Mouse (Mus musculus): ENCODE results near the gene 1700020A23Rik. TPM values are rescaled to one million over a fixed set of nuclear protein-coding genes. Genes with fewer than 3 reads are reported as not detected.

1700020A23Rik gene
- polyA plus RNA-seq, 1 experiment from 2014 or later, result not detected

GRCm38 (mm10) chr2:130388796-130389195 is 16.3 kb upstream of the 1700020A23Rik start:
- Histone ChIP-seq H3K4me1 (replicated peaks) (no peaks in the 10 kb centered on the region), H3K4me2 (no peak overlapping the region), H3K36me3 (no peaks in the 10 kb centered on the region), H3K9me3 (replicated peaks) (no peaks in the 10 kb centered on the region), H3K4me3 (replicated peaks) (no peak overlapping the region), H3K9ac (no peak overlapping the region), H3K27me3 (no peaks in the 10 kb centered on the region), H3K27ac (no peak overlapping the region)
- 60% methylated on average over 2 of the region's 2 CpGs for WGBS (ENCODE audit: insufficient replicate concordance)
- no peak for DNase-seq
- no peak for ATAC-seq (ENCODE audit: low read depth)

GRCm38 (mm10) chr2:130390993-130391625 is 13.9 kb upstream of the 1700020A23Rik start:
- peaks cover 4% of the 10 kb centered on the region for H3K27me3 ChIP-seq
- 58% methylated on average over 11 of the region's 11 CpGs for whole genome bisulfite sequencing (ENCODE audit: insufficient replicate concordance)
- H3K9ac ChIP-seq, result no peak overlapping the region
- H3K4me2 ChIP-seq, result no peak overlapping the region
- no peaks in the 10 kb centered on the region for H3K4me1 ChIP-seq (replicated peaks)
- no peaks in the 10 kb centered on the region for H3K36me3 ChIP-seq
- no peak overlapping the region for H3K4me3 ChIP-seq (replicated peaks)
- ATAC-seq (ENCODE audit: low read depth), result no peak
- DNase-seq, result no peak
- H3K27ac ChIP-seq, result no peak overlapping the region
- H3K9me3 ChIP-seq (replicated peaks), result no peaks in the 10 kb centered on the region

GRCm38 (mm10) chr2:130392836-130393235 is 12.2 kb upstream of the 1700020A23Rik start:
- Histone ChIP-seq H3K27me3 (peaks cover 22% of the 10 kb centered on the region), H3K9ac (no peak overlapping the region), H3K4me3 (replicated peaks) (no peak overlapping the region), H3K9me3 (replicated peaks) (no peaks in the 10 kb centered on the region), H3K27ac (no peak overlapping the region), H3K4me1 (replicated peaks) (peaks cover 8% of the 10 kb centered on the region; the same call in 1 of the 2 replicates), H3K4me2 (no peak overlapping the region), H3K36me3 (no peaks in the 10 kb centered on the region)
- ATAC-seq (ENCODE audit: low read depth) (no peak), DNase-seq (no peak)
- 67% methylated on average over 3 of the region's 3 CpGs for WGBS (ENCODE audit: insufficient replicate concordance)

GRCm38 (mm10) chr2:130395696-130396095 is 9.4 kb upstream of the 1700020A23Rik start:
- Histone ChIP-seq H3K4me1 (replicated peaks) (peaks cover 14% of the 10 kb centered on the region; the same call in 1 of the 2 replicates), H3K4me2 (no peak overlapping the region), H3K9ac (no peak overlapping the region), H3K9me3 (replicated peaks) (no peaks in the 10 kb centered on the region), H3K27me3 (peaks cover 42% of the 10 kb centered on the region), H3K36me3 (no peaks in the 10 kb centered on the region), H3K4me3 (replicated peaks) (no peak overlapping the region), H3K27ac (no peak overlapping the region)
- no peak for DNase-seq
- ATAC-seq (ENCODE audit: low read depth), result no peak
- 75% methylated on average over 11 of the region's 11 CpGs for WGBS (ENCODE audit: insufficient replicate concordance)

DNA sequence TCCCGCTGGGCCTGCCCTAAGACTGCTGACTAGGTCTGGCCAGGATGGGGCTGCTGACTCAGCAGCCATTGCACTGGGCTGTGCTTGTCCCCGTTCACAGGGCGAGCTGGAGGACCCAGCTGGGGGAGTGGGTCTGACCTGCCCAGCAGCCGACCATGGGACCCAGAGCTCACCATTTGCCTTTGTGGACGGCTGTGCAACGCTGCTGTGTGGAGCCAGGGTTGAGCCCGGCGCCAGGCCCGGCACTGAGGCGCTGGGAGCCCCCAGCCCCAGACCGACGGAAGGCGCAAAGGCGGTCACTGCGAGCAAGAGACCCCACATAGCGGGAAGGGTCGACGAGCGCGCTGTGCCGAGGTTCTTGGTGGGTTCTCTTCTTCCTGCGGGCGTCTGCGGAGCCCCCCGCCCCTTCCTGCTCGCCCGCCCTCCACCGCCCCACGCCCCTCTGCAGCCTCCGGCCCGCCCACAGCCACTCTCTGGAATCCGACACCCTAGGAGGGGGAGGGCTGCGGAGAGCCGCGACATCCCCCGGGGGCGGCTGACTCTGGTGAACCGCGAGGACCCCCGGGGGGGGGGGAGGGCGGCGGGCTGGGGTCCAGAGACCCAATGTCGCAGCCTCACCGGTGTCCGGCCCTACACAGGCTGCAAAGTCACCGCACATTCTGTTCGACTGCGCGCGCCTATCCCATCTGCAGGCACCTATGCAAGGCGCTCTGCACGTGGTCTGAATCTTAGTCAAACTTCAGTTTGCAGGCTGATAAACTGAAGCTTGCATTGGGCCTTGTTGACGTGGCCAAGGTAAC is 7.7 kb upstream of the 1700020A23Rik start, which contains the start of gene Cpxm1:
TSS of gene Cpxm1 (minus strand) at position 389 of the 800 bp plus-strand sequence.
- WGBS (ENCODE audit: insufficient replicate concordance), result 2% methylated on average over 39 of the region's 53 CpGs
- peak; percentile 51; the same call in 1 of the 2 replicates for ATAC-seq (ENCODE audit: low read depth)
- DNase-seq, result no peak

DNA sequence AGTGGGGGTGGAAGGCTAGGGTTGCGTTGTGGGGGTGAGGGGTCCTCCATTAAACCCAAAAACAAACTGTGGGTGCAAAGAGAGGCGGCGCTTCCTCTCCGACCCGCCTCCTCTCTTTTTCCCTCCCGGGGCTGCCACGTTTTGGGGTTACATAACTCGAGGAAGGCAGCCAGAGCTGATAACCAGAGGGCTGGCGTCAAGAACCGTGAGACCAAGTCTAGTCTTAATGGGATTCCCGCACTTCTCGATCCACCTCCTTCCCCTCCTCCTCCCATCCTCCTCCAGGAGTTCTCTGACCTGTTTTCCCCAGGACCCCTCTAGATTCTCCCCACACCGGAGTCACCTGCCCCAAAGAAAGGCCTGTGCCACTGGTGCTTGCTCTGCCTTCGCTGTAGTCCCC is 7.0 kb upstream of the 1700020A23Rik start:
- Histone ChIP-seq H3K4me1 (replicated peaks) (peaks cover 14% of the 10 kb centered on the region; the same call in 1 of the 2 replicates), H3K36me3 (no peaks in the 10 kb centered on the region), H3K27ac (no peak overlapping the region), H3K9me3 (replicated peaks) (no peaks in the 10 kb centered on the region), H3K9ac (no peak overlapping the region), H3K4me3 (replicated peaks) (peak overlapping the region; percentile 53; the same call in 1 of the 2 replicates), H3K27me3 (peaks cover 42% of the 10 kb centered on the region), H3K4me2 (peak overlapping the region; percentile 65)
- ATAC-seq (ENCODE audit: low read depth) (no peak), DNase-seq (no peak)
- WGBS (ENCODE audit: insufficient replicate concordance), result 14% methylated on average over 14 of the region's 14 CpGs

More for the DNA sequence above, 7.7 kb upstream of the 1700020A23Rik start, which contains the start of gene Cpxm1:
- peak within 1 kb of the TSS; percentile 48 for H3K9ac ChIP-seq
- H3K27ac ChIP-seq, result no peak within 1 kb of the TSS
- peak within 1 kb of the TSS; percentile 53 for H3K4me3 ChIP-seq (replicated peaks)
- peaks cover 14% of the 10 kb centered on the region; the same call in 1 of the 2 replicates for H3K4me1 ChIP-seq (replicated peaks)
- no peaks in the 10 kb centered on the region for H3K36me3 ChIP-seq
- H3K4me2 ChIP-seq, result peak within 1 kb of the TSS; percentile 65
- peaks cover 42% of the 10 kb centered on the region for H3K27me3 ChIP-seq
- no peaks in the 10 kb centered on the region for H3K9me3 ChIP-seq (replicated peaks)

GRCm38 (mm10) chr2:130400046-130400445 is 5.0 kb upstream of the 1700020A23Rik start:
- Histone ChIP-seq H3K9me3 (replicated peaks) (no peaks in the 10 kb centered on the region), H3K9ac (no peak overlapping the region), H3K27me3 (peaks cover 42% of the 10 kb centered on the region), H3K4me1 (replicated peaks) (peaks cover 14% of the 10 kb centered on the region; the same call in 1 of the 2 replicates), H3K36me3 (no peaks in the 10 kb centered on the region), H3K4me2 (no peak overlapping the region), H3K4me3 (replicated peaks) (no peak overlapping the region), H3K27ac (no peak overlapping the region)
- 56% methylated on average over 1 of the region's 1 CpGs for WGBS (ENCODE audit: insufficient replicate concordance)
- DNase-seq (no peak), ATAC-seq (ENCODE audit: low read depth) (no peak)

GRCm38 (mm10) chr2:130401891-130402290 is 3.2 kb upstream of the 1700020A23Rik start:
- Histone ChIP-seq H3K4me1 (replicated peaks) (peaks cover 14% of the 10 kb centered on the region; the same call in 1 of the 2 replicates), H3K4me2 (no peak overlapping the region), H3K9ac (no peak overlapping the region), H3K27me3 (peaks cover 29% of the 10 kb centered on the region), H3K36me3 (no peaks in the 10 kb centered on the region), H3K27ac (no peak overlapping the region), H3K4me3 (replicated peaks) (no peak overlapping the region), H3K9me3 (replicated peaks) (no peaks in the 10 kb centered on the region)
- DNase-seq (no peak), ATAC-seq (ENCODE audit: low read depth) (no peak)
- 61% methylated on average over 4 of the region's 4 CpGs for WGBS (ENCODE audit: insufficient replicate concordance)

GRCm38 (mm10) chr2:130406178-130406577 is 1.1 kb downstream of the 1700020A23Rik start, which contains the start of gene Tmem239:
TSS of gene Tmem239 (plus strand) at chr2:130406478.
- Histone ChIP-seq H3K9me3 (replicated peaks) (no peaks in the 10 kb centered on the region), H3K36me3 (no peaks in the 10 kb centered on the region), H3K9ac (no peak within 1 kb of the TSS), H3K27me3 (no peaks in the 10 kb centered on the region), H3K4me1 (replicated peaks) (no peaks in the 10 kb centered on the region), H3K4me2 (no peak within 1 kb of the TSS), H3K4me3 (replicated peaks) (no peak within 1 kb of the TSS), H3K27ac (no peak within 1 kb of the TSS)
- DNase-seq (no peak), ATAC-seq (ENCODE audit: low read depth) (no peak)
- WGBS (ENCODE audit: insufficient replicate concordance), result 69% methylated on average over 2 of the region's 2 CpGs

GRCm38 (mm10) chr2:130408194-130408593 is 3.1 kb downstream of the 1700020A23Rik start:
- 31% methylated on average over 6 of the region's 6 CpGs for WGBS (ENCODE audit: insufficient replicate concordance)
- Histone ChIP-seq H3K4me2 (no peak overlapping the region), H3K9me3 (replicated peaks) (no peaks in the 10 kb centered on the region), H3K9ac (no peak overlapping the region), H3K36me3 (no peaks in the 10 kb centered on the region), H3K4me3 (replicated peaks) (no peak overlapping the region), H3K27ac (no peak overlapping the region), H3K4me1 (replicated peaks) (no peaks in the 10 kb centered on the region), H3K27me3 (no peaks in the 10 kb centered on the region)
- DNase-seq, result no peak
- ATAC-seq (ENCODE audit: low read depth), result no peak
